Mouse (Mus musculus): Measurements from ENCODE around the gene Zan.

Zan gene

GRCm38 (mm10) chr5:137410066-137410465, 66.8 kb downstream of the Zan start:
- DNase-seq: no peak

DNA sequence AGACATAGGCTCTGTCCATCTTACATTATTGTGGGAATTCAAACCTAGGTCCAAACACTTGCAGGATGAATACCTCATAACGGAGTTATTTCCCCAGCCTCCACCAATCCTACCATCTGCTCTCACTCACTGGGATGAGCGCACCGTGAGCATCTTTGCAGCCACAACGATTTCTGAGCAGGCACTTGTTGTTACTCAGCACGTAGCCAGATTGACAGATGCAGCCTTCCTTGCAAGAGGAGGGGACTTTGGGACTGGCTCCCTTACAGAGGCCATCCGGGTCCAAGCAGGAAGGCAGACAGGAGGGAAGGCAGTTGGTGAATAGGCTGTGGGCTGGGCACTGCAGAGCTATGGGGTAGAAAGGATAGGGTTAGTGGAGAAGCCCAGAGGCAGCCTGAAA, 67.4 kb downstream of the Zan start:
- no peak for DNase-seq

DNA sequence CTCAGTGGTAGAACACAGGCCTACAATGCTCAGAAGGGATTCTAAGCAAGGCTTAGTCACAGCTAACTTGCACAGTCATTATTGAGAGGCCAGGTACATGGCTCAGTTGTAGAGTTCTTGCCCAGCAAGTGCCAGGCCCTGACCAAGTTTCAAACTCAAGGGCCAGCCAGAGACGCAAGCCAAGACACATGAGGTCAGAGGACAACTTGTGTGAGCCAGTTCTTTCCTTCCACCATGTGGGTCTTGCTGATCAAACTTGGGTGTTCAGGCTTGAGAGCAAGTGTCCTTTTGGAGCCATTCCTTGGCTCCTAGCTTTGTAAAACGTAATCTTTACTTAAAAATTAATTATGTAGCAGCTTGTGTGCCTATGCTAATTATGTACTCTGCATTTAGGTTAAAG, 72.8 kb downstream of the Zan start:
- no peak for DNase-seq

DNA sequence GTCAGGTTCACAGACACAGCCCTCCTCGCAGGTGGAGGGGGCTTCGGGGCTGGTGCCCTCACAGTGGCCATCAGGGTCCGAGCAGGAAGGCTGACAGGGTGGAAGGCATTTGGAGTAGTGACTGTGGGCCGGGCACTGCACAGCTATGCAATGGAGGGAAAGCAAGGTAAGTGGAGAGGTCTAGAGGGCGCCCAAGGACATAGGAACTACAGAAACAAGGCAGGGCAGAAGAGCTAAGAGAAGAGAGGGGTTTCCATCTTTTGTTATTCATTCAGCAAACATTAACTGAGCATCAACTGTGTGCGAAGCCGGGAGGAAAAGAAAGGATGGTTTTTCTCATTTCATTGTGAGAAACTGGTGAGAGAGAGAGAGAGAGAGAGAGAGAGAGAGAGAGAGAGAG, 82.4 kb downstream of the Zan start:
- no peak for DNase-seq

- no peak for DNase-seq
These were observed 85.2 kb downstream of the Zan start for GRCm38 (mm10) chr5:137391641-137392040.

DNA sequence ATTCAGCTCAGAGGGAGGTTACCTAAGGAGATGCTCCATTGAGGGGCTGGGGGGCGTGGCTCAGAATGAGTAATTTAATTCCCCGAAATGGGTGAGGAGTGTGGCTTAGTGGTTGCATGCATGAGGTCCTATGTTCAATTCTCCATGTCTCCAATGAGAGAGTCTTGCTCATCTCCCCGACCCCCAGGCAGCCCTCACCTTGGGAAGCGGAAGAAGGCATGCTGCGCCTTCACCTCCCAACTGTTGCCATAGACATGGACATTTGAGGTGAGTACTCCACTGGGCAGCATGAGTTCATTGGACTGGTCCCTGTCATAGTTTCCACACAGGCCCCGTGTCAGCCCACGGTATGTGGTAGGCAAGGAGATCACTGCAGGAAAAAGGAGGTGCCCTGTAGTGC, 90.2 kb downstream of the Zan start:
- DNase-seq: no peak

DNA sequence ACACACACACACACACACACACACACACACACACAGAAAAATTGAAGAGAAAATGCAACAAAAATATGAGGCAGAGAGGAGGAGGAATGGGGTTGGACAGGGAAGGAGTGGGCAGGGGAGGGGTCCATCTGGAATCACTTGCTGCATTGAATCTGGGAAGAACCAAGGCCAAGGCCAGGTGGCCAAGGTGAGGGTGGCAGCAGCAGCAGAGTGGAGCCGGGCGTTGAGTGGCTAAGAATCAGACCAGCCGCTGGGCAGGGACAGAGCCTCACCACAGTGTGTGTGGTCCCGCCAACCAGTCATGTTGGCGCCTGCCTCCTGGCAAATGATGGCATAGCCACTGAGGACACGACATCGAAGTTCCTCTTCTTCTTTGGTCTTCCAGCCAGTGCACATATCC, 93.4 kb downstream of the Zan start:
- no peak for DNase-seq

GRCm38 (mm10) chr5:137381152-137381551, 95.7 kb downstream of the Zan start:
- DNase-seq: peak; percentile 34 to 68

GRCm38 (mm10) chr5:137377603-137378002, 99.3 kb downstream of the Zan start:
- no peak for DNase-seq

DNA sequence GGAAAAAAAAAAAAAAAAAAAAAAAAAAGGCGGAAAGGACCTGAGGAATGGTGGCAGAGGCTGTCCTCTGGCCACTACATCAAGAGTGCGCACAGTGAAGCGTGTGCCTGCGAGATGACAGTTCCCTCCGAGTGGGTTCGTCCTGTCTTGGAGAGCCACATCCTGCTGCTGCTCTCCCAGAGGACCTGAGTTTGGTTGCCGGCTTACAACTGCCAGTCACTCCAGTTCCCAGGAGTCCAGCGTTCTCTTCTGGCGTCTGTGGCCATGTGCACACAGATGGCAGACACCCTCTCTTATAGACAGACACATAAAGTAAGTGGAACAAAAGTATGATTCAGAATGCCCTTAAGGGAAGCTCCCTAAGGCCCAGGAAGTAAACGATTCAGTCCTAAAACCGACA, 99.7 kb downstream of the Zan start:
- DNase-seq: no peak

- DNase-seq: no peak
These were observed 100.1 kb downstream of the Zan start for GRCm38 (mm10) chr5:137376722-137377121.

DNA sequence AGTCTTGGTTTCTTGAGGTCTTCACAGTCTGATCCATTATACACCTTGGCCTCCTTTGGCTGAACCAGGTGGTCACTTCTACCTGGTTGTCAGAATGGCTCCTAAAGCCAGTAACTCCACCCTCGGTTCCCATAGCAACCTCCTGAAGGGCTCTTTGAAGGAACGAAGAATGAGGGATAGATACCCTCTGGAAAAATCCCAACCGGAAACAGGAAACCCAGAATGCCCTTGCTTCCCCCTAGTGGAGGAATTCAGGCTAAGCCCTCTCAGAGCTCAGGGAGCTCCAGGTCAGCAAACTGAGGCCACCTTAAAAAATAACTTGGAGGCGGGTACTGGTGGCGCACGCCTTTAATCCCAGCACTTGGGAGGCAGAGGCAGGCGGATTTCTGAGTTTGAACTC, 100.7 kb downstream of the Zan start:
- DNase-seq: no peak

DNA sequence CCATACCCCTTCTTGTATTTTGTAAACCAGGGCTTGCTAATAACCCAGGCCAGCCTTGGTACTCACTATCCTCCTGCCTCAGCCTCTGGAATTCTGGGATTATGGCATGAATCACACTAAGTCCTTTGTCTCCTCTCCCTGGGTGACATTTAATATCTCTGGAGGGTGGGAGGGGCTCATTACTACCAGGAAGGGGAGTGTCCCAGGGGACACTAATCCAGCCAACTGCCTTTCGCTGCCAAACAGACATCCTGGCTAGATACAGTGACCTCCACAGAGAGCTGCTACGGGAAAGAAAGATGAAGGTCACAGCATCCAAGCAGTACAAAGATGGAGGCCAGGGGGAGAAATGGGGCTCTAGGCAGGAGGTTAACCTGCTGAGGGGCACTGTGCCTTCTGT, 101.2 kb downstream of the Zan start:
- no peak for DNase-seq

GRCm38 (mm10) chr5:137374521-137375080, 102.3 kb downstream of the Zan start:
- DNase-seq: no peak

DNA sequence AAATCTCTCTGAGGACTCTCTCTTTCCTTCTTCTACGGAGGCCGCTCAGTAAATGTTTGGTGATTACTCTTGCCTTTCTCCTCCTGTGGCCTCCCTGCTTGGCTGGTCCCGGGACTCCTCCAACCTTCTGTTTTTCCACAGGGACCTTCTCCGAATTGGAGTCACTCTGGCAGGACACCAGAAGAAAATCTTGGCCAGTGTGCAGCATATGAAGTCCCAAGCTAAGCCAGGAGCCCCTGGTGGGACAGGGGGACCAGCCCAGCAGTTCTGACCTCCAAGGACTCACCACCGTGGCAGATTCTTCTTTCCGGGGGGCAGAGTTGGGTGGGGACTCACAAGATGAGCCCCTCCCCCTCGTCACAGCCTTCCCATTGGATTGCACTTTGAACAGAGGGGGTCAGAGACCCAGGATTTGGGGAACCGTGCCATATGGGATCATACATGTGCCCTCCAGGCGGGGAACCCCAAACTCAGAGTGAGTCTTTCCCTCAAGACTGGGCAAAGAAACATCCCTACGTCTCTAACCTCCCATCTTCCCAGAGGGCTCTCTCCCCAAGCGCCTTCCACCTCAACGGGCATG, 103.4 kb downstream of the Zan start:
- no peak for DNase-seq

DNA sequence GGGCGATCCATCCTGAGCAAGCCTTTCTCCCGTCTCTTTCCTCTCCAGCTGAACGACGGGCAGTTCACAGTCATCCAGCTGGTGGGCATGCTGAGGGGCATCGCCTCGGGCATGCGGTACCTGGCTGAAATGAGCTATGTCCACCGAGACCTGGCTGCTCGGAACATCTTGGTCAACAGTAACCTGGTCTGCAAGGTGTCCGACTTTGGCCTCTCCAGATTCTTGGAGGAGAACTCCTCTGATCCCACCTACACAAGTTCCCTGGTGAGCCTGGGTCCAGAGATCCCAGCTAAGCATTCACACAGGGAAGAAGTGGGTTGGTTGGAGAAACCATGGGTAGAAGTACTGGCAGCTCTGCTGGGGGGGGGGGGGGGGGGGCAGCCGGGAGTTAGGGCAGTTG, 107.2 kb downstream of the Zan start:
- DNase-seq: no peak

DNA sequence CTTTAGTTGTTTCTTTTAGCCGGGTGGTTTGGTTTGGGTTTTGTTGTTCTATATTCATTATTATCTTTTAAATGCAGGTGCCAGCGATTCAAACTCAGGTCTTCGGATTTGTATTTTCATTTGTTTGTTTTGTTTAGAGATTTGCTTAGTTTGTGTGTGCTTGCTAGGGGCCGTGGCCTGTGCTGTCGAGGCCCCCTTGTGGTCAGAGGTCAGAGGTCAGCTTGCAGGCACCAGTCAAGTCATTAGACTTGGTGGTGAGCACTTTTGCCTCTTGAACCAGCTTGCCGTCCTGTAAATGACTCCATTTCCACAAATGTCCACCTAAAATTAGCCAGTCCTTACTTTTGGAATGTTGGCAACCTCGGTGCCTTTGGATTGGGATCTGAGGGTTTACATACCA, 118.5 kb downstream of the Zan start:
- no peak for DNase-seq

- DNase-seq: no peak
These were observed 122.8 kb downstream of the Zan start for GRCm38 (mm10) chr5:137354091-137354490.

DNA sequence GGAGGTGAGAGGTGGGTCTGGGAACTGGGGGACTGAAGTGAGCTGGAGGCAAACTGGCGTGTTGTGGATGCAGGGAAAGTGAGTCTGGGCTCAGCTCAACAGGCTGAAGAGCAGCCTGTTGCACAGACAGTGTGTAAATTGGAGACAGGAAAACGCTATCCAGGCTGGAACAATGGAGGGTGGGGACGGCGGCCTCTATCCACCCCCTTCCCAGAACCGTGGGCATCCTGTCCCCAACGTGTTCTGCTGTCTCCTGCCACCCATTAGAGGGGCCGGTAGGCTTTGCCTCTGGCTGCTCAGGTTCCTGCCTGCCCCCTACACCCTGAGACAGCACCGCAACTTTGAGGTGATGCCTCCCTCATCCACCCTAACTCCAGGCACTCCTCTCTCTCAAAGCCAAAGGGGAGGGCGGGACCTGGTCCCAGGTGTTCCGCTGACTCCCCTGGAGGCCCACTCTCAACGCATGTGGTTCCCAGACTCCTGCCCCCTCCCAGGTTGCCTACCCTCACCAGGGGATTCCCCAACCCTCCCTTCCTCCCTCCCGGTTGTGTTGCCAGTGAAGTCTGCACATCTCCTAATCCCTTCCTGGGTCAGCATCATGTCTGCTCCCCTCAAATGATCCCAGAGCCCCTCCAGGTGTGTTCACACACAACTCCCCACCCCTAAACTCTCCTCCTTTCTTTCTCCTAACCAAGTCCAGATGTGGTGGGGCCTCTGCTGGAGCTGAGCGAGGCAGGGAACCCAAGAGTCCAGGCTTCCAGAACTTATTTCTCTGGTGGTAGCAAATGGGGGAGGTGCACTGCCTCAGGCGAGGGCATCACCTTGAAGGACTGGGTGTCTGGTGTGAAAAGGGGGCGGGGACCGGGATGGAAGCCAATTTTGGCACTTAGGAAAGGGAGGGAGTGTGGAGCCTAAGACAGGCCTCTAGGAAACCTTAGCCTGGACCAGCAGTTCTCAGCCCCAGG, 124.6 kb downstream of the Zan start:
- no peak for DNase-seq

DNA sequence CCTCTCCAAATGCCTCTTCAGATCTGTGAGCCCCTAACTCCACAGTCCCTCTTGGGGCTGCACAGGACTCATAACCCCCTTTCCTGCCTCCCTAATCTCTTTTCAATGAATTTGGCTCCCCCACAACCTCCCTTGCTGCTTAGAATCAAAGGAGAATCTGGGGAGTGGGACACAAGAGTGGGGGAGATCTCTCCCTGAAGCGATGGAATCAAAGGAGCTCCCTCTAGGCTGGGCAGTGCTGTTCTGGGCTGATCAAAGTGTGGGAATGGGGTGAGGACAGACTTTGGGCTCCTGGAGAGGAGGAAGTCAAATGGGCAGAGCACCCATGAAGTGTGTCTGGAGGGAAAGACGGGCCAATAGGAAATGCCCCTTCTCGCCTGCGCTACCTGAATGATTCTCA, 125.5 kb downstream of the Zan start:
- DNase-seq: no peak

DNA sequence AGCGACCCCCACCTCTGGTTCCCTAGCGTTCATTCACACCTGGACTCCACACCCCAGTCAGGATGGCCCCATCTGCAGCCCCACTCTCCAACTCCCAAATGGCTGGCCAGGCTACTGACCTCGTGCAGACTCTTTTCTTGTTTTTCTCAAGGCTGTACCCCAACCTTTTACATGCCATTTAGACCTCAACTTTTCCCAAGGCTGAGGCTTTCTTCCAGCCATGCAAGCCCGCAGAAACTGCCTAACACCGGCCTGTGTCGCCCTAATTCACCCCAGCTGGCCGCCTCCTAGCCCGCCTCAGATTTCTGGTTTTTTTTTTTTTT, 125.8 kb downstream of the Zan start:
- DNase-seq: no peak

GRCm38 (mm10) chr5:137350205-137351057, 126.4 kb downstream of the Zan start:
- no peak for DNase-seq
